Mouse (Mus musculus) megakaryocyte, embryonic 14.5 days (primary cell): Measurements from ENCODE around the gene Rassf5. TPM values are rescaled to one million over a fixed set of nuclear protein-coding genes. Genes with fewer than 3 reads are reported as not detected.
"Not testable (repeated sequence)": the region's sequence is repeated elsewhere in the genome, so short reads cannot be mapped to it uniquely, and the experiment has no call there.

Source experiments
- H3K27me3 ChIP-seq: replicated peaks from 2 replicates; pipeline ENCODE3; 2012; ENCODE audit warnings: inconsistent platforms
- H3K36me3 ChIP-seq: replicated peaks from 2 replicates; pipeline ENCODE3; 2012; ENCODE audit warnings: low read length, inconsistent platforms, mixed read lengths
- H3K4me1 ChIP-seq: 2 replicates; pipeline ENCODE4 v1.6.1; 2012; ENCODE audit warnings: inconsistent platforms
- H3K4me3 ChIP-seq: replicated peaks from 2 replicates; pipeline ENCODE3; 2012; ENCODE audit warnings: moderate library complexity, mild to moderate bottlenecking, inconsistent platforms
- H3K9me3 ChIP-seq: 2 replicates; pipeline ENCODE4 v1.6.1; 2012; ENCODE audit warnings: inconsistent platforms
- FLI1 ChIP-seq: IDR thresholded peaks from 2 replicates; pipeline ENCODE4 v1.6.1; 2012; ENCODE audit warnings: low read length, inconsistent platforms, mixed read lengths
- GATA1 ChIP-seq: IDR thresholded peaks from 3 replicates; pipeline ENCODE4 v1.6.1; 2012; ENCODE audit warnings: mixed read lengths, low read length, inconsistent platforms, borderline replicate concordance
- polyA plus RNA-seq: library from polyadenylated mRNA; stranded (reverse); fragments of >175 nt; gene quantifications from 2 replicates; pipeline ENCODE4 v1.2.3, GENCODE M21; 2012; ENCODE audit warnings: low replicate concordance; ENCODE audit not compliant: insufficient read depth

Rassf5 gene
- polyA plus RNA-seq, 1 experiment = 3.0 TPM

- no peaks in the 10 kb centered on the region for H3K27me3 ChIP-seq
- peaks cover 74% of the 10 kb centered on the region for H3K36me3 ChIP-seq
- TF ChIP-seq GATA1 (no peak), FLI1 (no peak)
- no peaks in the 10 kb centered on the region for H3K9me3 ChIP-seq
- H3K4me1 ChIP-seq = peaks cover 52% of the 10 kb centered on the region
- no peak overlapping the region for H3K4me3 ChIP-seq
Measured at GRCm38 (mm10) chr1:131161091-131161490, 84.0 kb downstream of the Rassf5 start.

GRCm38 (mm10) chr1:131159573-131160327 lies 85.3 kb downstream of the Rassf5 start:
- peaks cover 52% of the 10 kb centered on the region for H3K4me1 ChIP-seq
- not testable (repeated sequence) for H3K4me3 ChIP-seq, H3K27me3 ChIP-seq, H3K9me3 ChIP-seq
- H3K36me3 ChIP-seq = peaks cover 72% of the 10 kb centered on the region

- Histone ChIP-seq H3K4me1 (peaks cover 64% of the 10 kb centered on the region), H3K4me3 (no peak overlapping the region), H3K27me3 (no peaks in the 10 kb centered on the region), H3K36me3 (peaks cover 33% of the 10 kb centered on the region), H3K9me3 (no peaks in the 10 kb centered on the region)
- TF ChIP-seq GATA1 (no peak), FLI1 (no peak)
Measured at GRCm38 (mm10) chr1:131155456-131155855, 89.6 kb downstream of the Rassf5 start.

GRCm38 (mm10) chr1:131153018-131153629 lies 91.9 kb downstream of the Rassf5 start, which contains the start of gene Eif2d:
Gene Eif2d, plus strand, starts transcription at chr1:131153181.
- H3K36me3 ChIP-seq = peaks cover 15% of the 10 kb centered on the region
- TF ChIP-seq GATA1 (no peak), FLI1 (no peak)
- peaks cover 43% of the 10 kb centered on the region for H3K4me1 ChIP-seq
- no peaks in the 10 kb centered on the region for H3K27me3 ChIP-seq
- no peaks in the 10 kb centered on the region for H3K9me3 ChIP-seq
- H3K4me3 ChIP-seq = peak within 1 kb of the TSS; percentile 95

- Histone ChIP-seq H3K36me3 (peaks cover 3% of the 10 kb centered on the region), H3K4me1 (peaks cover 51% of the 10 kb centered on the region), H3K9me3 (peaks cover 4% of the 10 kb centered on the region), H3K4me3 (no peak overlapping the region), H3K27me3 (no peaks in the 10 kb centered on the region)
- TF ChIP-seq GATA1 (no peak), FLI1 (no peak)
Measured at GRCm38 (mm10) chr1:131149496-131149895, 95.6 kb downstream of the Rassf5 start.

- Histone ChIP-seq H3K9me3 (peaks cover 17% of the 10 kb centered on the region), H3K4me1 (peaks cover 49% of the 10 kb centered on the region), H3K27me3 (no peaks in the 10 kb centered on the region), H3K4me3 (no peak overlapping the region), H3K36me3 (peaks cover 10% of the 10 kb centered on the region)
- TF ChIP-seq GATA1 = no peak
Measured at GRCm38 (mm10) chr1:131146181-131146614, 98.9 kb downstream of the Rassf5 start.

- Histone ChIP-seq H3K36me3 (peaks cover 10% of the 10 kb centered on the region), H3K4me1 (peaks cover 55% of the 10 kb centered on the region), H3K9me3 (peaks cover 17% of the 10 kb centered on the region)
- not testable (repeated sequence) for H3K4me3 ChIP-seq, H3K27me3 ChIP-seq
Measured at GRCm38 (mm10) chr1:131145222-131145621, 99.8 kb downstream of the Rassf5 start.

GRCm38 (mm10) chr1:131142472-131142871 lies 102.6 kb downstream of the Rassf5 start:
- H3K9me3 ChIP-seq = peaks cover 17% of the 10 kb centered on the region
- H3K36me3 ChIP-seq = peaks cover 10% of the 10 kb centered on the region
- H3K27me3 ChIP-seq = no peaks in the 10 kb centered on the region
- H3K4me3 ChIP-seq = no peak overlapping the region
- H3K4me1 ChIP-seq = peaks cover 67% of the 10 kb centered on the region
- TF ChIP-seq GATA1 (no peak), FLI1 (no peak)

GRCm38 (mm10) chr1:131141449-131141848 lies 103.6 kb downstream of the Rassf5 start:
- peaks cover 75% of the 10 kb centered on the region for H3K4me1 ChIP-seq
- TF ChIP-seq FLI1 (no peak), GATA1 (no peak)

GRCm38 (mm10) chr1:131139102-131140095 lies 105.7 kb downstream of the Rassf5 start:
- TF ChIP-seq FLI1 (no peak), GATA1 (no peak)
- Histone ChIP-seq H3K4me1 (peaks cover 79% of the 10 kb centered on the region), H3K9me3 (peaks cover 12% of the 10 kb centered on the region), H3K27me3 (no peaks in the 10 kb centered on the region), H3K36me3 (peaks cover 16% of the 10 kb centered on the region), H3K4me3 (peak overlapping the region; percentile 96)

More at GRCm38 (mm10) chr1:131141449-131141848, 103.6 kb downstream of the Rassf5 start:
- Histone ChIP-seq H3K9me3 (peaks cover 17% of the 10 kb centered on the region), H3K36me3 (peaks cover 10% of the 10 kb centered on the region), H3K27me3 (no peaks in the 10 kb centered on the region), H3K4me3 (no peak overlapping the region)
